Mouse (Mus musculus): ENCODE measurements around the gene Zfp334.

- TF ChIP-seq CTCF (IDR thresholded peaks at IDR 0.05) (no peak), EP300 (IDR thresholded peaks at IDR 0.05) (no peak)
Measured at GRCm38 (mm10) chr2:165396831-165397501, 8.9 kb upstream of the Zfp334 start.
